Mouse (Mus musculus) megakaryocyte, embryonic 14.5 days (primary cell): ENCODE measurements around the gene 4930558K02Rik. TPM values are rescaled to one million over a fixed set of nuclear protein-coding genes. Genes with fewer than 3 reads are reported as not detected.
A peak's percentile ranks its signal among the peaks of the same experiment; 100 is the strongest.

Source experiments
- H3K27me3 ChIP-seq: replicated peaks from 2 replicates; pipeline ENCODE3; 2012; ENCODE audit warnings: inconsistent platforms
- H3K36me3 ChIP-seq: replicated peaks from 2 replicates; pipeline ENCODE3; 2012; ENCODE audit warnings: low read length, inconsistent platforms, mixed read lengths
- H3K4me1 ChIP-seq: 2 replicates; pipeline ENCODE4 v1.6.1; 2012; ENCODE audit warnings: inconsistent platforms
- H3K4me3 ChIP-seq: replicated peaks from 2 replicates; pipeline ENCODE3; 2012; ENCODE audit warnings: moderate library complexity, mild to moderate bottlenecking, inconsistent platforms
- H3K9me3 ChIP-seq: 2 replicates; pipeline ENCODE4 v1.6.1; 2012; ENCODE audit warnings: inconsistent platforms
- FLI1 ChIP-seq: IDR thresholded peaks from 2 replicates; pipeline ENCODE4 v1.6.1; 2012; ENCODE audit warnings: low read length, inconsistent platforms, mixed read lengths
- GATA1 ChIP-seq: IDR thresholded peaks from 3 replicates; pipeline ENCODE4 v1.6.1; 2012; ENCODE audit warnings: mixed read lengths, low read length, inconsistent platforms, borderline replicate concordance
- polyA plus RNA-seq: library from polyadenylated mRNA; stranded (reverse); fragments of >175 nt; gene quantifications from 2 replicates; pipeline ENCODE4 v1.2.3, GENCODE M21; 2012; ENCODE audit warnings: low replicate concordance; ENCODE audit not compliant: insufficient read depth

The 4930558K02Rik gene
- polyA plus RNA-seq, 1 experiment: not detected

- Histone ChIP-seq H3K27me3 (peaks cover 2% of the 10 kb centered on the region), H3K9me3 (no peaks in the 10 kb centered on the region), H3K4me3 (peak overlapping the region; percentile 14), H3K4me1 (peaks cover 40% of the 10 kb centered on the region), H3K36me3 (peaks cover 11% of the 10 kb centered on the region)
- TF ChIP-seq GATA1: no peak
- no peak for TF ChIP-seq FLI1
Measured at GRCm38 (mm10) chr1:161976255-161977182, 2.9 kb downstream of the 4930558K02Rik start.

GRCm38 (mm10) chr1:161972233-161972632 lies 7.2 kb downstream of the 4930558K02Rik start:
- H3K27me3 ChIP-seq: no peaks in the 10 kb centered on the region
- peaks cover 25% of the 10 kb centered on the region for H3K36me3 ChIP-seq
- no peak overlapping the region for H3K4me3 ChIP-seq
- TF ChIP-seq FLI1 (no peak), GATA1 (no peak)
- no peaks in the 10 kb centered on the region for H3K9me3 ChIP-seq
- peaks cover 67% of the 10 kb centered on the region for H3K4me1 ChIP-seq

GRCm38 (mm10) chr1:161970874-161971273 lies 8.6 kb downstream of the 4930558K02Rik start:
- Histone ChIP-seq H3K4me1 (peaks cover 67% of the 10 kb centered on the region), H3K27me3 (peaks cover 4% of the 10 kb centered on the region), H3K4me3 (peak overlapping the region; percentile 5), H3K36me3 (peaks cover 25% of the 10 kb centered on the region), H3K9me3 (no peaks in the 10 kb centered on the region)
- no peak for TF ChIP-seq FLI1
- no peak for TF ChIP-seq GATA1

- no peaks in the 10 kb centered on the region for H3K9me3 ChIP-seq
- peaks cover 10% of the 10 kb centered on the region for H3K27me3 ChIP-seq
- peak within 1 kb of the TSS; percentile 94 for H3K4me3 ChIP-seq
- peaks cover 25% of the 10 kb centered on the region for H3K36me3 ChIP-seq
- peak; percentile 44; the same call in 1 of the 2 replicates for TF ChIP-seq FLI1
- TF ChIP-seq GATA1: no peak
- H3K4me1 ChIP-seq: peaks cover 47% of the 10 kb centered on the region
Measured at GRCm38 (mm10) chr1:161968589-161969407, 10.6 kb downstream of the 4930558K02Rik start, which contains the start of gene Pigc. TSS of gene Pigc (plus strand) at chr1:161969186.

GRCm38 (mm10) chr1:161967936-161968335 lies 11.5 kb downstream of the 4930558K02Rik start:
- TF ChIP-seq FLI1 (no peak), GATA1 (no peak)
- peaks cover 47% of the 10 kb centered on the region for H3K4me1 ChIP-seq
- no peak overlapping the region for H3K4me3 ChIP-seq
- peaks cover 25% of the 10 kb centered on the region for H3K36me3 ChIP-seq
- H3K9me3 ChIP-seq: no peaks in the 10 kb centered on the region
- peaks cover 10% of the 10 kb centered on the region for H3K27me3 ChIP-seq

GRCm38 (mm10) chr1:161962465-161963377 lies 16.7 kb downstream of the 4930558K02Rik start:
- Histone ChIP-seq H3K4me3 (no peak overlapping the region), H3K9me3 (no peaks in the 10 kb centered on the region), H3K4me1 (peaks cover 31% of the 10 kb centered on the region), H3K36me3 (no peaks in the 10 kb centered on the region), H3K27me3 (peaks cover 10% of the 10 kb centered on the region)
- no peak for TF ChIP-seq FLI1
- no peak for TF ChIP-seq GATA1

GRCm38 (mm10) chr1:161957964-161958950 lies 21.2 kb downstream of the 4930558K02Rik start:
- TF ChIP-seq GATA1 (no peak), FLI1 (no peak)
- peaks cover 23% of the 10 kb centered on the region for H3K4me1 ChIP-seq
- H3K9me3 ChIP-seq: no peaks in the 10 kb centered on the region
- no peaks in the 10 kb centered on the region for H3K27me3 ChIP-seq
- no peaks in the 10 kb centered on the region for H3K36me3 ChIP-seq
- H3K4me3 ChIP-seq: no peak overlapping the region

- Histone ChIP-seq H3K9me3 (no peaks in the 10 kb centered on the region), H3K4me3 (no peak overlapping the region), H3K27me3 (no peaks in the 10 kb centered on the region), H3K4me1 (peaks cover 30% of the 10 kb centered on the region), H3K36me3 (no peaks in the 10 kb centered on the region)
- TF ChIP-seq FLI1: no peak
- TF ChIP-seq GATA1: no peak
Measured at GRCm38 (mm10) chr1:161955846-161956245, 23.6 kb downstream of the 4930558K02Rik start.
